Mouse (Mus musculus) testis, adult 2 months (tissue): ENCODE data around the gene Trappc12. TPM values are rescaled to one million over a fixed set of nuclear protein-coding genes. Genes with fewer than 3 reads are reported as not detected.

Experiments
- H3K27ac ChIP-seq: fragments of 200-500 bp; 2 replicates; pipeline ENCODE4 v1.5.1; 2012; ENCODE audit warnings: low read depth, low read length; ENCODE audit not compliant: control insufficient read depth, insufficient read depth
- H3K27me3 ChIP-seq: fragments of 200-500 bp; 2 replicates; pipeline ENCODE4 v1.6.1; 2012; ENCODE audit warnings: mild to moderate bottlenecking, low read length, moderate library complexity; ENCODE audit not compliant: control insufficient read depth, insufficient read depth
- H3K36me3 ChIP-seq: fragments of 200-500 bp; 2 replicates; pipeline ENCODE4 v1.6.1; 2012; ENCODE audit warnings: mild to moderate bottlenecking, low read length; ENCODE audit not compliant: control insufficient read depth, insufficient read depth
- H3K4me1 ChIP-seq: fragments of 200-500 bp; 2 replicates; pipeline ENCODE4 v1.6.1; 2012; ENCODE audit warnings: low read length; ENCODE audit not compliant: control insufficient read depth, insufficient read depth
- H3K4me3 ChIP-seq: fragments of 200-500 bp; 2 replicates; pipeline ENCODE4 v1.5.1; 2012; ENCODE audit warnings: low read depth, mild to moderate bottlenecking, low read length, moderate library complexity, mixed read lengths; ENCODE audit not compliant: control insufficient read depth
- CTCF ChIP-seq: fragments of 200-500 bp; IDR thresholded peaks from 2 replicates; pipeline ENCODE4 v1.5.1; 2012; ENCODE audit warnings: low read depth, mild to moderate bottlenecking, inconsistent platforms, low read length, moderate library complexity; ENCODE audit not compliant: control insufficient read depth, insufficient read depth, insufficient replicate concordance
- POLR2A ChIP-seq: fragments of 200-500 bp; IDR thresholded peaks from 2 replicates; pipeline ENCODE4 v1.6.1; 2012; ENCODE audit warnings: low read depth, mild to moderate bottlenecking, inconsistent platforms, low read length, moderate library complexity; ENCODE audit not compliant: control insufficient read depth
- polyA plus RNA-seq: library from polyadenylated mRNA; depleted of rRNA; stranded (reverse); fragments of >200 nt; gene quantifications from 2 replicates; pipeline ENCODE4 v1.2.3, GENCODE M21; 2012

The Trappc12 gene
- polyA plus RNA-seq, 1 experiment: 25.3 TPM

DNA sequence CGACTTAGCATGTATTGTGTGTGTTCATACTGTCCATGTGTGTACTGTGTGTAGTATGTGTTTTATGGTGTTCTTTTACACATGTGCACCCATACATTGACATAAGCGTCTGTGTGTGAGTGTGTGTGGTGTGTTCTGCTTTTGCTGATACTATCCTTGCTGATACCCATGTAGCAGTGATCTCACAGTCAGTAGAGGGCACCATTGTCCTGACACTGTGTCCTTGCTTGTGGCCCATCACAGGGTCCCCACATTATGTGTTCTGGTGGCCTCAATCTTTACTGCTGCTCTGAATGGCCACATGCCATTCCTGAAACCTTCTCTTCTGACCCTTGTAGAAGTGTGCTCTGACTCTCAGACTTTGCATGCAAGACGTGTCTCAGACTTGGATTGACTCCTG is 23.5 kb upstream of the Trappc12 start:
- Histone ChIP-seq H3K36me3 (no peaks in the 10 kb centered on the region), H3K4me1 (no peaks in the 10 kb centered on the region), H3K27me3 (no peaks in the 10 kb centered on the region), H3K4me3 (no peak overlapping the region), H3K27ac (no peak overlapping the region)
- no peak for TF ChIP-seq POLR2A
- no peak for TF ChIP-seq CTCF

GRCm38 (mm10) chr12:28769953-28770352 is 19.7 kb upstream of the Trappc12 start:
- no peaks in the 10 kb centered on the region for H3K36me3 ChIP-seq
- no peak overlapping the region for H3K4me3 ChIP-seq

GRCm38 (mm10) chr12:28756019-28756418 is 5.7 kb upstream of the Trappc12 start:
- Histone ChIP-seq H3K4me3 (no peak overlapping the region), H3K4me1 (no peaks in the 10 kb centered on the region; the same call in 1 of the 2 replicates), H3K36me3 (no peaks in the 10 kb centered on the region), H3K27ac (no peak overlapping the region), H3K27me3 (no peaks in the 10 kb centered on the region)
- TF ChIP-seq POLR2A (no peak), CTCF (no peak)

More at GRCm38 (mm10) chr12:28769953-28770352, 19.7 kb upstream of the Trappc12 start:
- no peak overlapping the region for H3K27ac ChIP-seq
- TF ChIP-seq POLR2A (no peak), CTCF (no peak)
- H3K27me3 ChIP-seq: no peaks in the 10 kb centered on the region
- no peaks in the 10 kb centered on the region for H3K4me1 ChIP-seq

GRCm38 (mm10) chr12:28751508-28752263 is 1.4 kb upstream of the Trappc12 start, which contains the start of gene Eipr1:
TSS of gene Eipr1 (plus strand) at chr12:28751803.
- Histone ChIP-seq H3K36me3 (no peaks in the 10 kb centered on the region), H3K4me1 (peaks cover 6% of the 10 kb centered on the region), H3K27ac (peak within 1 kb of the TSS; percentile 81), H3K4me3 (peak within 1 kb of the TSS; percentile 81), H3K27me3 (no peaks in the 10 kb centered on the region)
- TF ChIP-seq POLR2A (peak; percentile 56), CTCF (no peak)

- no peaks in the 10 kb centered on the region for H3K27me3 ChIP-seq
- TF ChIP-seq POLR2A: no peak
- TF ChIP-seq CTCF: no peak
- H3K4me1 ChIP-seq: peaks cover 6% of the 10 kb centered on the region
- H3K4me3 ChIP-seq: peak overlapping the region; percentile 81
- no peaks in the 10 kb centered on the region; the same call in 1 of the 2 replicates for H3K36me3 ChIP-seq
- no peak overlapping the region; the same call in none of the 2 replicates for H3K27ac ChIP-seq
These were observed 604 bp upstream of the Trappc12 start for GRCm38 (mm10) chr12:28750876-28751275.

- TF ChIP-seq POLR2A: no peak
- TF ChIP-seq CTCF: no peak
- Histone ChIP-seq H3K27me3 (no peaks in the 10 kb centered on the region), H3K4me1 (no peaks in the 10 kb centered on the region; the same call in none of the 2 replicates), H3K36me3 (peaks cover 1% of the 10 kb centered on the region), H3K27ac (no peak overlapping the region), H3K4me3 (no peak overlapping the region)
These were observed 6.9 kb downstream of the Trappc12 start for GRCm38 (mm10) chr12:28743328-28743727.

DNA sequence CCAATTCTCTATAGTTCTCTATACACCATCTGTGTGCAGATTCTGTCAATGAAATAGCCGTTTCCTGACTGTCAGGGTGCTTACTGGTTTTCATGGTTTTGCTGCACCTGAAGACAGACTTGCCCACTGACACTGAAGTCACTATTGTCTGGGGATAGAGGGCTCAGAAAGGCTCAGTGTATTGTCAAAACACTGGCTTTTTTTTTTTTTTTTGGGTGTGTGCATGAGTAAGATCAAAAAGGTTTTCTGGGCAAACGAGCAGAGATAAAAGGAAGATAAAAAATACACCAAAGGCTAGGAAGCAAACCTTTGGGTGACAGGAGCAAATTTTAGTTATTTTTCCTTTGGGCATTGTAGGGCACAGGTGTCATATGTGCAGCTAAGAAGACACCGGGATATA is 15.0 kb downstream of the Trappc12 start:
- H3K27ac ChIP-seq: no peak overlapping the region
- no peaks in the 10 kb centered on the region for H3K4me1 ChIP-seq
- H3K36me3 ChIP-seq: no peaks in the 10 kb centered on the region; the same call in 1 of the 2 replicates
- no peak for TF ChIP-seq POLR2A
- no peak for TF ChIP-seq CTCF
- no peak overlapping the region for H3K4me3 ChIP-seq
- H3K27me3 ChIP-seq: no peaks in the 10 kb centered on the region
